Mouse (Mus musculus) midbrain, embryonic 13.5 days (tissue): ENCODE results near the gene Swap70. TPM values are rescaled to one million over a fixed set of nuclear protein-coding genes. Genes with fewer than 3 reads are reported as not detected.

Source experiments
- ATAC-seq: fragments of 200-750 bp; cut with Nextera tagmentation; 2 replicates; pipeline ENCODE4 v1.8.0; 2017; ENCODE audit warnings: mild to moderate bottlenecking, moderate TSS enrichment, moderate library complexity
- H3K27ac ChIP-seq: fragments of 300-500 bp; sonication (generic); 2 replicates; pipeline ENCODE4 v1.5.1; 2015; ENCODE audit warnings: inconsistent platforms, mild to moderate bottlenecking, moderate library complexity
- H3K27me3 ChIP-seq: fragments of 300-500 bp; sonication (generic); 2 replicates; pipeline ENCODE4 v1.6.1; 2015; ENCODE audit warnings: mild to moderate bottlenecking, inconsistent platforms
- H3K36me3 ChIP-seq: fragments of 300-500 bp; sonication (generic); 2 replicates; pipeline ENCODE4 v1.6.1; 2015; ENCODE audit warnings: mild to moderate bottlenecking, inconsistent platforms
- H3K4me1 ChIP-seq: fragments of 300-500 bp; sonication (generic); replicated peaks from 2 replicates; pipeline ENCODE4 v1.6.1; 2015; ENCODE audit warnings: inconsistent platforms
- H3K4me2 ChIP-seq: fragments of 300-500 bp; sonication (generic); replicated peaks from 2 replicates; pipeline ENCODE4 v1.6.1; 2015; ENCODE audit warnings: moderate library complexity, mild to moderate bottlenecking, inconsistent platforms
- H3K4me3 ChIP-seq: fragments of 300-500 bp; sonication (generic); replicated peaks from 2 replicates; pipeline ENCODE4 v1.5.1; 2015; ENCODE audit warnings: mild to moderate bottlenecking, inconsistent platforms
- H3K9ac ChIP-seq: fragments of 300-500 bp; sonication (generic); replicated peaks from 2 replicates; pipeline ENCODE4 v1.6.1; 2015; ENCODE audit warnings: mild to moderate bottlenecking, inconsistent platforms
- H3K9me3 ChIP-seq: fragments of 300-500 bp; sonication (generic); 2 replicates; pipeline ENCODE4 v1.6.1; 2016; ENCODE audit warnings: mild to moderate bottlenecking, inconsistent platforms
- WGBS: fragments of 180-500 bp; shearing (Covaris S2); methylation state at CpG from one replicate; pipeline ENCODE4 v1.1.7; 2015; 5-methylcytosine and 5-hydroxymethylcytosine counted together
- polyA plus RNA-seq: library from polyadenylated mRNA; unstranded; fragments of >200 nt; fragmentation: Nextera tagmentation; extraction: Ambion mirVana; gene quantifications from 2 replicates; pipeline ENCODE4 v1.2.1, GENCODE M21; 2015

The Swap70 gene
- polyA plus RNA-seq, 1 experiment from 2014 or later, result 10.2 TPM

GRCm38 (mm10) chr7:110241472-110242289, 20.2 kb downstream of the Swap70 start:
- Histone ChIP-seq H3K27ac (no peak overlapping the region), H3K4me2 (no peak overlapping the region), H3K9ac (no peak overlapping the region), H3K4me3 (no peak overlapping the region), H3K36me3 (no peaks in the 10 kb centered on the region), H3K9me3 (no peaks in the 10 kb centered on the region), H3K27me3 (no peaks in the 10 kb centered on the region), H3K4me1 (0 out of 2 replicates have a peak, but pooled peaks cover 4% of the 10 kb centered on the region)
- ATAC-seq, result no peak
- 83% methylated on average over 9 of the region's 9 CpGs for WGBS

GRCm38 (mm10) chr7:110242290-110242581, 20.7 kb downstream of the Swap70 start:
- Histone ChIP-seq H3K9me3 (no peaks in the 10 kb centered on the region), H3K27me3 (no peaks in the 10 kb centered on the region), H3K4me1 (0 out of 2 replicates have a peak, but pooled peaks cover 4% of the 10 kb centered on the region), H3K4me2 (no peak overlapping the region), H3K27ac (no peak overlapping the region), H3K36me3 (no peaks in the 10 kb centered on the region), H3K9ac (no peak overlapping the region), H3K4me3 (no peak overlapping the region)
- WGBS, result 91% methylated on average over 5 of the region's 5 CpGs
- ATAC-seq, result no peak

GRCm38 (mm10) chr7:110245128-110245527, 23.6 kb downstream of the Swap70 start:
- no peak overlapping the region for H3K4me2 ChIP-seq
- H3K9me3 ChIP-seq, result no peaks in the 10 kb centered on the region
- H3K27ac ChIP-seq, result no peak overlapping the region
- no peaks in the 10 kb centered on the region for H3K4me1 ChIP-seq
- ATAC-seq, result no peak
- no peak overlapping the region for H3K4me3 ChIP-seq
- no peaks in the 10 kb centered on the region for H3K36me3 ChIP-seq
- H3K27me3 ChIP-seq, result no peaks in the 10 kb centered on the region
- no peak overlapping the region for H3K9ac ChIP-seq
- 92% methylated on average over 9 of the region's 9 CpGs for whole genome bisulfite sequencing

- Histone ChIP-seq H3K4me1 (no peaks in the 10 kb centered on the region), H3K9me3 (no peaks in the 10 kb centered on the region), H3K4me2 (no peak overlapping the region), H3K27me3 (no peaks in the 10 kb centered on the region), H3K4me3 (no peak overlapping the region), H3K27ac (no peak overlapping the region), H3K9ac (no peak overlapping the region), H3K36me3 (no peaks in the 10 kb centered on the region)
- 94% methylated on average over 9 of the region's 9 CpGs for WGBS
- no peak for ATAC-seq
Measured at GRCm38 (mm10) chr7:110246526-110246925, 25.0 kb downstream of the Swap70 start.

GRCm38 (mm10) chr7:110247801-110248200, 26.3 kb downstream of the Swap70 start:
- H3K36me3 ChIP-seq, result no peaks in the 10 kb centered on the region
- no peaks in the 10 kb centered on the region for H3K4me1 ChIP-seq
- no peak for ATAC-seq
- no peak overlapping the region for H3K27ac ChIP-seq
- 88% methylated on average over 3 of the region's 3 CpGs for WGBS
- no peak overlapping the region for H3K4me2 ChIP-seq
- no peak overlapping the region for H3K9ac ChIP-seq
- H3K9me3 ChIP-seq, result no peaks in the 10 kb centered on the region
- H3K4me3 ChIP-seq, result no peak overlapping the region
- H3K27me3 ChIP-seq, result no peaks in the 10 kb centered on the region

- Histone ChIP-seq H3K4me3 (no peak overlapping the region), H3K27me3 (no peaks in the 10 kb centered on the region), H3K27ac (no peak overlapping the region), H3K4me2 (no peak overlapping the region), H3K36me3 (no peaks in the 10 kb centered on the region), H3K9me3 (no peaks in the 10 kb centered on the region), H3K4me1 (no peaks in the 10 kb centered on the region), H3K9ac (no peak overlapping the region)
- ATAC-seq, result no peak
- WGBS, result 97% methylated on average over 4 of the region's 4 CpGs
Measured at GRCm38 (mm10) chr7:110248677-110249076, 27.2 kb downstream of the Swap70 start.

GRCm38 (mm10) chr7:110253861-110254260, 32.4 kb downstream of the Swap70 start:
- Histone ChIP-seq H3K36me3 (no peaks in the 10 kb centered on the region), H3K27ac (no peak overlapping the region), H3K27me3 (no peaks in the 10 kb centered on the region), H3K4me1 (no peaks in the 10 kb centered on the region), H3K9ac (no peak overlapping the region), H3K9me3 (no peaks in the 10 kb centered on the region), H3K4me2 (no peak overlapping the region), H3K4me3 (no peak overlapping the region)
- 83% methylated on average over 2 of the region's 2 CpGs for WGBS
- ATAC-seq, result no peak

GRCm38 (mm10) chr7:110254395-110254794, 32.9 kb downstream of the Swap70 start:
- no peaks in the 10 kb centered on the region for H3K27me3 ChIP-seq
- H3K4me2 ChIP-seq, result no peak overlapping the region
- no peak overlapping the region for H3K4me3 ChIP-seq
- H3K36me3 ChIP-seq, result no peaks in the 10 kb centered on the region
- no peak overlapping the region for H3K9ac ChIP-seq
- H3K27ac ChIP-seq, result no peak overlapping the region
- H3K9me3 ChIP-seq, result no peaks in the 10 kb centered on the region
- H3K4me1 ChIP-seq, result no peaks in the 10 kb centered on the region
- WGBS, result 89% methylated on average over 5 of the region's 5 CpGs
- ATAC-seq, result no peak

- WGBS, result 90% methylated on average over 2 of the region's 2 CpGs
- H3K4me3 ChIP-seq, result no peak overlapping the region
Measured at GRCm38 (mm10) chr7:110257059-110257458, 35.5 kb downstream of the Swap70 start.

GRCm38 (mm10) chr7:110258196-110258950, 36.9 kb downstream of the Swap70 start:
- H3K9ac ChIP-seq, result no peak overlapping the region
- H3K27ac ChIP-seq, result no peak overlapping the region
- no peak for ATAC-seq
- H3K4me2 ChIP-seq, result no peak overlapping the region
- no peak overlapping the region for H3K4me3 ChIP-seq
- H3K27me3 ChIP-seq, result no peaks in the 10 kb centered on the region
- H3K36me3 ChIP-seq, result no peaks in the 10 kb centered on the region
- WGBS, result 86% methylated on average over 11 of the region's 11 CpGs
- H3K9me3 ChIP-seq, result no peaks in the 10 kb centered on the region
- H3K4me1 ChIP-seq, result no peaks in the 10 kb centered on the region

More at GRCm38 (mm10) chr7:110257059-110257458, 35.5 kb downstream of the Swap70 start:
- H3K27me3 ChIP-seq, result no peaks in the 10 kb centered on the region
- H3K4me1 ChIP-seq, result no peaks in the 10 kb centered on the region
- H3K9me3 ChIP-seq, result no peaks in the 10 kb centered on the region
- H3K4me2 ChIP-seq, result no peak overlapping the region
- H3K36me3 ChIP-seq, result no peaks in the 10 kb centered on the region
- no peak overlapping the region for H3K9ac ChIP-seq
- no peak overlapping the region for H3K27ac ChIP-seq
- ATAC-seq, result no peak

GRCm38 (mm10) chr7:110259966-110260711, 38.6 kb downstream of the Swap70 start:
- no peak for ATAC-seq
- Histone ChIP-seq H3K4me3 (no peak overlapping the region), H3K9me3 (no peaks in the 10 kb centered on the region), H3K9ac (no peak overlapping the region), H3K27ac (no peak overlapping the region), H3K36me3 (no peaks in the 10 kb centered on the region), H3K4me1 (no peaks in the 10 kb centered on the region), H3K4me2 (no peak overlapping the region), H3K27me3 (no peaks in the 10 kb centered on the region)
- WGBS, result 88% methylated on average over 4 of the region's 4 CpGs

GRCm38 (mm10) chr7:110261807-110262206, 40.3 kb downstream of the Swap70 start:
- Histone ChIP-seq H3K36me3 (no peaks in the 10 kb centered on the region), H3K27ac (no peak overlapping the region), H3K27me3 (no peaks in the 10 kb centered on the region), H3K4me1 (no peaks in the 10 kb centered on the region), H3K9ac (no peak overlapping the region), H3K4me2 (no peak overlapping the region), H3K9me3 (no peaks in the 10 kb centered on the region), H3K4me3 (no peak overlapping the region)
- no peak for ATAC-seq
- WGBS, result 81% methylated on average over 4 of the region's 4 CpGs
